Mouse (Mus musculus) lung, embryonic 16.5 days (tissue): ENCODE data around the gene Uts2r. TPM values are rescaled to one million over a fixed set of nuclear protein-coding genes. Genes with fewer than 3 reads are reported as not detected.

Source experiments
- ATAC-seq: fragments of 200-750 bp; cut with Nextera tagmentation; 2 replicates; pipeline ENCODE4 v1.8.0; 2017; ENCODE audit warnings: low read depth, mild to moderate bottlenecking, moderate library complexity
- H3K27ac ChIP-seq: fragments of 300-500 bp; sonication (generic); 2 replicates; pipeline ENCODE4 v1.5.1; 2014; ENCODE audit warnings: mild to moderate bottlenecking, control low read depth, low read length
- H3K27me3 ChIP-seq: fragments of 300-500 bp; sonication (generic); 2 replicates; pipeline ENCODE4 v1.6.1; 2014; ENCODE audit warnings: low read depth, low read length, mixed read lengths; ENCODE audit not compliant: control insufficient read depth, insufficient read depth
- H3K36me3 ChIP-seq: fragments of 300-500 bp; sonication (generic); 2 replicates; pipeline ENCODE4 v1.6.1; 2014; ENCODE audit warnings: low read length; ENCODE audit not compliant: control insufficient read depth, insufficient read depth
- H3K4me1 ChIP-seq: fragments of 300-500 bp; sonication (generic); replicated peaks from 2 replicates; pipeline ENCODE4 v1.6.1; 2014; ENCODE audit warnings: low read length, mixed read lengths; ENCODE audit not compliant: control insufficient read depth, insufficient read depth
- H3K4me2 ChIP-seq: fragments of 300-500 bp; sonication (generic); 2 replicates; pipeline ENCODE4 v1.6.1; 2014; ENCODE audit warnings: low read depth, low read length, control low read depth
- H3K4me3 ChIP-seq: fragments of 300-500 bp; sonication (generic); 2 replicates; pipeline ENCODE4 v1.5.1; 2014; ENCODE audit warnings: mild to moderate bottlenecking, low read length, control low read depth
- H3K9ac ChIP-seq: fragments of 300-500 bp; sonication (generic); 2 replicates; pipeline ENCODE4 v1.6.1; 2014; ENCODE audit warnings: low read length, control low read depth
- H3K9me3 ChIP-seq: fragments of 300-500 bp; sonication (generic); 2 replicates; pipeline ENCODE4 v1.6.1; 2016; ENCODE audit warnings: low read length; ENCODE audit not compliant: control insufficient read depth
- WGBS: fragments of 180-500 bp; shearing (Covaris S2); extraction: QIAGEN DNeasy Blood & Tissue Kit; methylation state at CpG from one replicate; pipeline ENCODE4 v1.1.7; 2014; 5-methylcytosine and 5-hydroxymethylcytosine counted together
- polyA plus RNA-seq: library from polyadenylated mRNA; unstranded; fragments of >200 nt; fragmentation: Nextera tagmentation; extraction: Ambion mirVana; gene quantifications from 2 replicates; pipeline ENCODE4 v1.2.1, GENCODE M21; 2015

The Uts2r gene
- polyA plus RNA-seq, 1 experiment from 2014 or later = not detected

DNA sequence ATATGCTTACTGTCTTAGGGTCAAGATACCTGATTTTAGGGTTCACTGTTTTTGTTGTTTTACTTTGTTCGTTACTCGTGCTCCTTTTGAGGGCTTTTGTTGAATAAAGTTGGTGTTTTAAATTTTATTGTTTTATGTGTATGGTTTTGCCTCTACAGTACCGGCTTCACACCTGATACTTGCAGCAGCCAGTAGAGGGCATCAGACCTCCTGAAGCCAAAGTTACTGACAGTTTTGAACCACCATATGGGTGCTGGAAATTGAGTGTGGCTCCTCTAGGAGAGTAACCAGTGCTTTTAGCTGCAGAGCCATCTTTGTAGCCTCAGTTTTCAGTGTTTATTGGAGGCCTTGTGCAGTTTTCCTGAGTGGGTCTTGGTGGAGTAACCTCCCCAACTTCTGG is 11.9 kb upstream of the Uts2r start:
- H3K36me3 ChIP-seq = no peaks in the 10 kb centered on the region
- H3K4me3 ChIP-seq = no peak overlapping the region
- no peaks in the 10 kb centered on the region for H3K27me3 ChIP-seq
- WGBS = 74% methylated on average over 3 of the region's 3 CpGs
- no peak overlapping the region for H3K9ac ChIP-seq
- no peak overlapping the region for H3K27ac ChIP-seq
- no peak overlapping the region for H3K4me2 ChIP-seq
- H3K4me1 ChIP-seq = no peaks in the 10 kb centered on the region; the same call in 1 of the 2 replicates
- H3K9me3 ChIP-seq = no peaks in the 10 kb centered on the region
- ATAC-seq = no peak

- Histone ChIP-seq H3K4me1 (peaks cover 9% of the 10 kb centered on the region), H3K4me3 (no peak overlapping the region), H3K36me3 (no peaks in the 10 kb centered on the region), H3K9me3 (no peaks in the 10 kb centered on the region), H3K27ac (no peak overlapping the region), H3K9ac (no peak overlapping the region), H3K27me3 (peaks cover 32% of the 10 kb centered on the region), H3K4me2 (no peak overlapping the region)
- ATAC-seq = no peak
- 44% methylated on average over 4 of the region's 4 CpGs for WGBS
Observed at GRCm38 (mm10) chr11:121154203-121154602, 5.9 kb upstream of the Uts2r start.

GRCm38 (mm10) chr11:121156411-121156891 is 3.6 kb upstream of the Uts2r start:
- ATAC-seq = peak; percentile 43; the same call in 1 of the 2 replicates
- no peaks in the 10 kb centered on the region for H3K36me3 ChIP-seq
- H3K27ac ChIP-seq = no peak overlapping the region
- H3K4me2 ChIP-seq = peak overlapping the region; percentile 64
- H3K4me3 ChIP-seq = peak overlapping the region; percentile 44
- WGBS = 1% methylated on average over 45 of the region's 45 CpGs
- no peaks in the 10 kb centered on the region for H3K9me3 ChIP-seq
- peaks cover 9% of the 10 kb centered on the region for H3K4me1 ChIP-seq
- peak overlapping the region; percentile 11; the same call in 1 of the 2 replicates for H3K9ac ChIP-seq
- peaks cover 32% of the 10 kb centered on the region for H3K27me3 ChIP-seq

- H3K9ac ChIP-seq = no peak overlapping the region
- ATAC-seq = no peak
- WGBS = 89% methylated on average over 26 of the region's 26 CpGs
Observed at GRCm38 (mm10) chr11:121160636-121161346, 720 bp downstream of the Uts2r start.

GRCm38 (mm10) chr11:121163751-121164150 is 3.7 kb downstream of the Uts2r start:
- Histone ChIP-seq H3K9ac (no peak overlapping the region), H3K27ac (no peak overlapping the region), H3K4me2 (no peak overlapping the region), H3K36me3 (no peaks in the 10 kb centered on the region), H3K9me3 (no peaks in the 10 kb centered on the region), H3K4me3 (no peak overlapping the region), H3K4me1 (no peaks in the 10 kb centered on the region), H3K27me3 (no peaks in the 10 kb centered on the region)
- no peak for ATAC-seq
- WGBS = 73% methylated on average over 4 of the region's 4 CpGs

More at GRCm38 (mm10) chr11:121160636-121161346, 720 bp downstream of the Uts2r start:
- Histone ChIP-seq H3K9me3 (no peaks in the 10 kb centered on the region), H3K4me1 (peaks cover 9% of the 10 kb centered on the region), H3K27ac (no peak overlapping the region), H3K36me3 (no peaks in the 10 kb centered on the region), H3K27me3 (peaks cover 24% of the 10 kb centered on the region), H3K4me2 (no peak overlapping the region), H3K4me3 (no peak overlapping the region)

GRCm38 (mm10) chr11:121173203-121173602 is 13.1 kb downstream of the Uts2r start:
- Histone ChIP-seq H3K36me3 (no peaks in the 10 kb centered on the region), H3K4me1 (peaks cover 3% of the 10 kb centered on the region), H3K4me2 (no peak overlapping the region), H3K4me3 (no peak overlapping the region), H3K27ac (no peak overlapping the region), H3K9me3 (no peaks in the 10 kb centered on the region), H3K9ac (no peak overlapping the region), H3K27me3 (no peaks in the 10 kb centered on the region)
- 74% methylated on average over 5 of the region's 5 CpGs for WGBS
- no peak for ATAC-seq

GRCm38 (mm10) chr11:121174234-121174633 is 14.2 kb downstream of the Uts2r start:
- no peaks in the 10 kb centered on the region for H3K36me3 ChIP-seq
- no peak for ATAC-seq
- no peak overlapping the region for H3K9ac ChIP-seq
- H3K27ac ChIP-seq = no peak overlapping the region
- no peaks in the 10 kb centered on the region for H3K27me3 ChIP-seq
- WGBS = 38% methylated on average over 3 of the region's 3 CpGs
- peaks cover 3% of the 10 kb centered on the region for H3K4me1 ChIP-seq
- H3K4me3 ChIP-seq = no peak overlapping the region
- no peak overlapping the region for H3K4me2 ChIP-seq
- H3K9me3 ChIP-seq = no peaks in the 10 kb centered on the region

DNA sequence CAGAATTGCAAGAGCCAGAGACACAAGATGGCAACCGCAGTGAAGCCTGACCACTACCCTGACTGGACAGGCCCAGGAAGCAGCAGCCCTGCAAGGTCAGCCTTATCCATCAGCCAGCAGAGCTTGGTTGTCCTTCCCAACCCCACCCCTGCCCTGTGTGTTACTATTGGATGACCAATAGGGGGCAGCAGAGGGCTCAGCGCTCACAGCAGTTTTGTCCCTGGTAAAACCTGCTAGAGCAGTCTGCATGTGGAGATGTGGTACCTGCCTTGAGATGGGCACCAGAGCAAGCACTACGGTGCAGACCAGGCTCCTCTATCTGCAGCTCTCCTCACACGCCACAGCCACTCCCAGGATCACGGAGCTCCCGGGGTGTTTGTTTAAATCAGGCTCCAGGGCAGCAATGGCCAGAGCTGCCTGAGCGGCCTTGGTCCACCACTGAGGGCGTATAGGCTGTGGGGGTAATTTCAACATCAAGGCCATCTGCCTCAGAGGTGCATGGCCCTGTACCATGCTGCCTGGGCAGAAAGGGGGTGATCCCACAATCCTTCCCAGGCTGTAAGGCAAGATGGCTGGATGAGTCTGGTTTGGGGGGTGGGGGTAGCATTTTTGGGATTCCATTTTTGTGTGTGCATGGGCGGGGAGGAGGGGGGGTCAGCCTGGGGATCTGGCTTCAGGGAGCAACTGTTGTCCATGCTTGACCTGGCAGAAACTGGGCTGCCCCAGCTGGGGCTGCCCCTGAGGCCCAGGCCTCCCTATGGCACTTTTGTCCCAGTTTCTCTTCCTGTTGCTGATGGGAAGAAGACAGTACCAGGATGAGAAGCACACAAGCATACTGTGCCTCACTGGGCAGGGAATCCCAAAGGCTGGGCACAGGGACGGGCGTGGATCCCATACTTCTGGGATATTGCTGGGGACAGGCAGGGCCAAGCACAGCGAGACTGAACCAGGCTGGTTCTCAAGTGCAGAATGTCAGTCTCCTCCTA is 16.5 kb downstream of the Uts2r start:
- Histone ChIP-seq H3K36me3 (no peaks in the 10 kb centered on the region), H3K27ac (no peak overlapping the region), H3K9ac (no peak overlapping the region), H3K4me2 (no peak overlapping the region), H3K27me3 (no peaks in the 10 kb centered on the region), H3K9me3 (no peaks in the 10 kb centered on the region), H3K4me1 (peaks cover 3% of the 10 kb centered on the region), H3K4me3 (no peak overlapping the region)
- ATAC-seq = peak; percentile 72
- WGBS = 44% methylated on average over 11 of the region's 12 CpGs

- Histone ChIP-seq H3K4me1 (no peaks in the 10 kb centered on the region), H3K27me3 (no peaks in the 10 kb centered on the region), H3K4me3 (no peak overlapping the region), H3K4me2 (no peak overlapping the region), H3K9me3 (no peaks in the 10 kb centered on the region), H3K27ac (no peak overlapping the region), H3K36me3 (no peaks in the 10 kb centered on the region), H3K9ac (no peak overlapping the region)
- ATAC-seq = no peak
- 85% methylated on average over 3 of the region's 3 CpGs for WGBS
Observed at GRCm38 (mm10) chr11:121189681-121190080, 29.6 kb downstream of the Uts2r start.
